Mouse (Mus musculus) erythroid progenitor cell, adult 5-6 weeks (primary cell): ENCODE data around the gene Gm28961. TPM values are rescaled to one million over a fixed set of nuclear protein-coding genes. Genes with fewer than 3 reads are reported as not detected.
"Not testable (repeated sequence)": the region's sequence is repeated elsewhere in the genome, so short reads cannot be mapped to it uniquely, and the experiment has no call there.

Experiments
- ATAC-seq: replicated peaks from 2 replicates; pipeline ENCODE4 v1.8.0; 2016; ENCODE audit warnings: moderate number of reproducible peaks, mild to moderate bottlenecking, moderate TSS enrichment, inconsistent platforms; ENCODE audit not compliant: poor library complexity, low FRiP score, severe bottlenecking
- total RNA-seq, 2 experiments: library from RNA; stranded (forward) in 1 of 2; stranded (reverse) in 1 of 2; fragments of 150-400 nt in 1 of 2; fragments of 186-747, 209-891 nt in 1 of 2; gene quantifications; 2 replicates each; pipeline versions ENCODE4 v1.2.3 to v1.2.4; 2015 to 2017; ENCODE audit warnings: low replicate concordance in 2 of 2

Gene Gm28961
- total RNA-seq (2015; ENCODE audit: low replicate concordance): not detected in 2 replicates
- total RNA-seq (2017; ENCODE audit: low replicate concordance): not detected in 2 replicates

DNA sequence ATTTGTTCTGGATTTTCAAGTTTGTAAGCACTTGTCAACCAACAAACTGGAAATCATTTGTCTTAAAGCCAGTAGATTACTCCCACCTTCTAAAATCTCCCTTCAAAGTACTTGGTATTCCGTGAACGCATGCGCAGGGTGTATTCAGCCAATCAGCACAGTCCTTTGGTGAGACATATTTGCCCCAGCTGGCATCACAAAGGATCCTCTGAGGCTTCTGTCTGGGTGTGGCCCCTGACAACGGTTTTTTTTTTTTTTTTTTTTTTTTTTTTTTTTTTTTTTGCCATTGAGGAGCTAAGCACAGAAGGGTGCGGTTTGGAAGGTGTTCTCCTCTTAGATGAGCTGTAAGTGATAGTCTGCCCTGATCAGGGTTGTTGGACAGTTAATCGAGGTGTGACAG, at the start of gene Gm28961:
Gene Gm28961, plus strand, starts transcription at position 301 of the 400 bp plus-strand sequence.
- ATAC-seq: not testable (repeated sequence)

Other genes starting within 250 kb of the Gm28961 start
- gene Gm21943, start 172.0 kb upstream of the Gm28961 start, total RNA-seq (2015; ENCODE audit: low replicate concordance): not detected in 2 replicates
- not detected in 2 replicates for gene Gm21943, start 172.0 kb upstream of the Gm28961 start, total RNA-seq (2017; ENCODE audit: low replicate concordance)